In the genomic region with DNA sequence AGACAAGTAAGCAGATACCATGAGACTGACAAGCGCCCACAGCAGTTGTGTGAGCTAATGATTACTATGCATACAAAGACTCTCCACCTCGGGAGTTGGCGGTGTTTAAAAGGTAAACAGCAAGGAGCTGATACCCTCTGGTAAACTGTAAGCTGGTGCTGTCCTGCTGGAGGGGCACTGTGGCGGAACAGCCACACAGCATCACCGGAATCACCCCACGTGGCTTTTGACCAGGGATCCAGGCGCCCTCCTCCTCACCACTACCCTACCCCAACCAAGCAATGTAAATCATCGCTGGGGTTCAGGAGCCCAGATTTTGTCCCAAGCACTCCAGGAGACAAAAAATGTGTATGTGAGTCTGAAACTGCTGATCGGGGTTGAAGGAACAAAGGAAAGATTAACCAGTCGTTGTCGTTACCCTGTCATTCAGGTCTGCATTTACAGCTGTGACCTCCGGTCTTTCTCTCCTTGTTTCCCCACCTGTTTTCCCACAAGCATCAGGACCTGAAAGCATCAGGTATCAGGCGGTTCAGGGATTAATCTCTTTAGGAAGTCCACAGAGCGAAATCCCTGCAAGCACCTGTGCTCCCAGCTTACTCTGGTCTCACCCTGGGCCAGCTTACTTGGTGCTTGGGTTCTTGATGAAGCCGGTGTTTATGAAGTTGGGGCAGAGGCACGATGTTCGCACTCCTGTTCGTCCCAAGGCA, we compare ENCODE assay signal across 9 mouse cellular contexts. TPM values are rescaled to one million over a fixed set of nuclear protein-coding genes. Genes with fewer than 3 reads are reported as not detected.
DNase-seq lines count a peak whose midpoint lies in the region; ATAC-seq lines count a peak whose summit lies in the region.
"Had no signal": no experiment of that assay in that cellular context is flagged by ENCODE, and none has a peak within 500 bp of the region (broad histone marks: within the 10 kb centered on the region; RNA-seq: fewer than 3 reads in every experiment).

No protein-coding gene starts in this region.

- H3K36me3 ChIP-seq in kidney, embryonic 16.5 days (ENCODE audit: insufficient read depth, low read length): peaks cover 12% of the 10 kb centered on the region; the same call in 1 of the 2 replicates
- H3K36me3 ChIP-seq in forebrain, embryonic 12.5 days (replicated peaks): no peaks in the 10 kb centered on the region
- H3K36me3 ChIP-seq in liver, embryonic 12.5 days: 0 out of 2 replicates have a peak, but pooled peaks cover 3% of the 10 kb centered on the region
- H3K36me3 ChIP-seq in neural tube, embryonic 15.5 days: no peaks in the 10 kb centered on the region
- peaks cover 6% of the 10 kb centered on the region; the same call in 1 of the 2 replicates for H3K36me3 ChIP-seq in heart, embryonic 11.5 days (ENCODE audit: control insufficient read depth, insufficient read depth, low read length)

- no peaks in the 10 kb centered on the region for H3K9me3 ChIP-seq in kidney, embryonic 16.5 days (ENCODE audit: low read length)
- H3K9me3 ChIP-seq in forebrain, embryonic 12.5 days: no peaks in the 10 kb centered on the region
- no peaks in the 10 kb centered on the region for H3K9me3 ChIP-seq in liver, embryonic 12.5 days (replicated peaks)
- no peaks in the 10 kb centered on the region for H3K9me3 ChIP-seq in neural tube, embryonic 15.5 days (replicated peaks)
- no peaks in the 10 kb centered on the region for H3K9me3 ChIP-seq in heart, embryonic 11.5 days (replicated peaks; ENCODE audit: control insufficient read depth, low read length)

- WGBS in kidney, embryonic 16.5 days: 28% methylated on average over 18 of the region's 18 CpGs
- WGBS in forebrain, embryonic 12.5 days: 13% methylated on average over 18 of the region's 18 CpGs
- WGBS in liver, embryonic 12.5 days (ENCODE audit: insufficient replicate concordance): 56% methylated on average over 18 of the region's 18 CpGs
- 28% methylated on average over 18 of the region's 18 CpGs for WGBS in neural tube, embryonic 15.5 days
- WGBS in heart, embryonic 11.5 days (ENCODE audit: insufficient replicate concordance): 31% methylated on average over 18 of the region's 18 CpGs

- H3K27me3 ChIP-seq in kidney, embryonic 16.5 days (ENCODE audit: insufficient read depth, low read length): no peaks in the 10 kb centered on the region
- no peaks in the 10 kb centered on the region; the same call in 1 of the 2 replicates for H3K27me3 ChIP-seq in forebrain, embryonic 12.5 days
- H3K27me3 ChIP-seq in liver, embryonic 12.5 days (replicated peaks): no peaks in the 10 kb centered on the region
- no peaks in the 10 kb centered on the region for H3K27me3 ChIP-seq in neural tube, embryonic 15.5 days (replicated peaks)
- no peaks in the 10 kb centered on the region for H3K27me3 ChIP-seq in heart, embryonic 11.5 days (ENCODE audit: control insufficient read depth, insufficient read depth, low read length)

- peak overlapping the region; percentile 48; the same call in 1 of the 2 replicates for H3K9ac ChIP-seq in kidney, embryonic 16.5 days (replicated peaks; ENCODE audit: low read length)
- H3K9ac ChIP-seq in forebrain, embryonic 12.5 days: peak overlapping the region; percentile 1; the same call in 1 of the 2 replicates
- H3K9ac ChIP-seq in liver, embryonic 12.5 days: no peak overlapping the region
- H3K9ac ChIP-seq in neural tube, embryonic 15.5 days (replicated peaks): no peak overlapping the region
- no peak overlapping the region for H3K9ac ChIP-seq in heart, embryonic 11.5 days (ENCODE audit: low read depth, low read length)

- no peak for DNase-seq in kidney, postnatal 36 days
- no peak for DNase-seq in frontal cortex, postnatal 10 days (ENCODE audit: low spot score in 2 of 2)
- no peak for DNase-seq in layer of hippocampus, adult 11-12 months (ENCODE audit: low spot score)

- peak overlapping the region; percentile 77 for H3K27ac ChIP-seq in kidney, embryonic 16.5 days (ENCODE audit: low read length)
- H3K27ac ChIP-seq in forebrain, embryonic 12.5 days: no peak overlapping the region
- 0 out of 2 replicates have a peak overlapping the region, but pooled peaks have one; percentile 25 for H3K27ac ChIP-seq in liver, embryonic 12.5 days
- H3K27ac ChIP-seq in neural tube, embryonic 15.5 days (replicated peaks): no peak overlapping the region
- no peak overlapping the region for H3K27ac ChIP-seq in heart, embryonic 11.5 days (ENCODE audit: low read depth, low read length)

- H3K4me3 ChIP-seq in kidney, embryonic 16.5 days (ENCODE audit: low read length): peak overlapping the region; percentile 11; the same call in 1 of the 2 replicates
- H3K4me3 ChIP-seq in forebrain, embryonic 12.5 days (replicated peaks): peak overlapping the region; percentile 16
- H3K4me3 ChIP-seq in liver, embryonic 12.5 days: no peak overlapping the region
- H3K4me3 ChIP-seq in neural tube, embryonic 15.5 days (replicated peaks): no peak overlapping the region; the same call in 1 of the 2 replicates
- no peak overlapping the region for H3K4me3 ChIP-seq in heart, embryonic 11.5 days (ENCODE audit: low read depth, low read length)

- peak; percentile 90 for ATAC-seq in kidney, embryonic 16.5 days (ENCODE audit: low FRiP score, low TSS enrichment)
- ATAC-seq in forebrain, embryonic 12.5 days (ENCODE audit: low FRiP score): 0 out of 2 replicates have a peak, but pooled peaks have one; percentile 14
- peak; percentile 67 for ATAC-seq in liver, embryonic 12.5 days
- no peak for ATAC-seq in neural tube, embryonic 15.5 days (ENCODE audit: low FRiP score)
- ATAC-seq in heart, embryonic 11.5 days (replicated peaks; ENCODE audit: insufficient number of reproducible peaks, low FRiP score, low TSS enrichment): no peak

- peaks cover 9% of the 10 kb centered on the region; the same call in 1 of the 2 replicates for H3K4me1 ChIP-seq in kidney, embryonic 16.5 days (ENCODE audit: insufficient read depth, low read length)
- peaks cover 14% of the 10 kb centered on the region for H3K4me1 ChIP-seq in forebrain, embryonic 12.5 days
- H3K4me1 ChIP-seq in liver, embryonic 12.5 days: peaks cover 4% of the 10 kb centered on the region; the same call in 1 of the 2 replicates
- H3K4me1 ChIP-seq in neural tube, embryonic 15.5 days: no peaks in the 10 kb centered on the region
- H3K4me1 ChIP-seq in heart, embryonic 11.5 days (ENCODE audit: control insufficient read depth, insufficient read depth, low read length): no peaks in the 10 kb centered on the region

- peak overlapping the region; percentile 41 for H3K4me2 ChIP-seq in kidney, embryonic 16.5 days (replicated peaks; ENCODE audit: low read depth, low read length)
- H3K4me2 ChIP-seq in forebrain, embryonic 12.5 days: peak overlapping the region; percentile 35
- 0 out of 2 replicates have a peak overlapping the region, but pooled peaks have one; percentile 10 for H3K4me2 ChIP-seq in liver, embryonic 12.5 days
- H3K4me2 ChIP-seq in neural tube, embryonic 15.5 days: peak overlapping the region; percentile 33
- no peak overlapping the region for H3K4me2 ChIP-seq in heart, embryonic 11.5 days

RNA-seq across cellular contexts. Expression of a gene that starts 19.0 kb away (rescaled TPM):
- polyA plus RNA-seq in kidney, embryonic 16.5 days (2015; fragmentation: Nextera tagmentation; extraction: Ambion mirVana): 6.2 and 7.9 TPM in 2 replicates
- 1.5 and 1.7 TPM in 2 replicates for polyA plus RNA-seq in forebrain, embryonic 12.5 days (2016; fragmentation: Nextera tagmentation; extraction: Ambion mirVana)
- polyA plus RNA-seq in liver, embryonic 12.5 days (2016; fragmentation: Nextera tagmentation; extraction: Ambion mirVana): 1.5 and 1.7 TPM in 2 replicates
- polyA plus RNA-seq in neural tube, embryonic 15.5 days (2015; fragmentation: Nextera tagmentation; extraction: Ambion mirVana): 4.3 TPM in 2 replicates
- 4.2 and 5.3 TPM in 2 replicates for polyA plus RNA-seq in heart, embryonic 11.5 days (2014; fragmentation: Nextera tagmentation; extraction: Ambion mirVana)

RNA-seq across cellular contexts. Expression of a gene that starts 25.5 kb away (rescaled TPM):
- 0.18 and 0.20 TPM in 2 replicates for polyA plus RNA-seq in kidney, embryonic 16.5 days (2015; fragmentation: Nextera tagmentation; extraction: Ambion mirVana)
- polyA plus RNA-seq in forebrain, embryonic 12.5 days (2016; fragmentation: Nextera tagmentation; extraction: Ambion mirVana): not detected in 2 replicates
- 0.17 and 0.21 TPM in 2 replicates for polyA plus RNA-seq in liver, embryonic 12.5 days (2016; fragmentation: Nextera tagmentation; extraction: Ambion mirVana)
- polyA plus RNA-seq in neural tube, embryonic 15.5 days (2015; fragmentation: Nextera tagmentation; extraction: Ambion mirVana): 0.95 TPM in 1 of 2 replicates, not detected in the other
- 0.20 TPM in 1 of 2 replicates, not detected in the other for polyA plus RNA-seq in heart, embryonic 11.5 days (2014; fragmentation: Nextera tagmentation; extraction: Ambion mirVana)
- polyA plus RNA-seq: C2C12 had no signal

RNA-seq across cellular contexts. Expression of a gene that starts 43.4 kb away (rescaled TPM):
- polyA plus RNA-seq in kidney, embryonic 16.5 days (2015; fragmentation: Nextera tagmentation; extraction: Ambion mirVana): 62.2 and 62.3 TPM in 2 replicates
- polyA plus RNA-seq in forebrain, embryonic 12.5 days (2016; fragmentation: Nextera tagmentation; extraction: Ambion mirVana): 55.8 and 58.8 TPM in 2 replicates
- 86.3 and 88.9 TPM in 2 replicates for polyA plus RNA-seq in liver, embryonic 12.5 days (2016; fragmentation: Nextera tagmentation; extraction: Ambion mirVana)
- polyA plus RNA-seq in neural tube, embryonic 15.5 days (2015; fragmentation: Nextera tagmentation; extraction: Ambion mirVana): 73.0 and 73.2 TPM in 2 replicates
- polyA plus RNA-seq in heart, embryonic 11.5 days (2014; fragmentation: Nextera tagmentation; extraction: Ambion mirVana): 51.8 and 53.5 TPM in 2 replicates

Comparison
In these comparisons a context has a peak if more than half of its experiments do, and no peak if none do; other contexts are left out.
1. ATAC-seq: peak in kidney, embryonic 16.5 days (single experiment), forebrain, embryonic 12.5 days (single experiment) and liver, embryonic 12.5 days (single experiment); none in neural tube, embryonic 15.5 days (single experiment) and heart, embryonic 11.5 days (single experiment).
2. H3K27ac ChIP-seq: peak in kidney, embryonic 16.5 days (single experiment) and liver, embryonic 12.5 days (single experiment); none in forebrain, embryonic 12.5 days (single experiment), neural tube, embryonic 15.5 days (single experiment) and heart, embryonic 11.5 days (single experiment).
3. H3K4me3 ChIP-seq: peak in kidney, embryonic 16.5 days (single experiment) and forebrain, embryonic 12.5 days (single experiment); none in liver, embryonic 12.5 days (single experiment), neural tube, embryonic 15.5 days (single experiment) and heart, embryonic 11.5 days (single experiment).
4. H3K9ac ChIP-seq: peak in kidney, embryonic 16.5 days (single experiment) and forebrain, embryonic 12.5 days (single experiment); none in liver, embryonic 12.5 days (single experiment), neural tube, embryonic 15.5 days (single experiment) and heart, embryonic 11.5 days (single experiment).